ENCODE assay signal across 8 mouse cellular contexts in genomic region chr11:102318576-102319409, GRCm38 (mm10). TPM values are rescaled to one million over a fixed set of nuclear protein-coding genes. Genes with fewer than 3 reads are reported as not detected.
A peak's percentile ranks its signal among the peaks of the same experiment; 100 is the strongest.
DNase-seq lines count a peak whose midpoint lies in the region; ATAC-seq and TF ChIP-seq lines count a peak whose summit lies in the region.

No protein-coding gene starts in this region.

- ATAC-seq in heart, embryonic 13.5 days (ENCODE audit: extremely low read depth, insufficient number of reproducible peaks, low FRiP score, low TSS enrichment): 0 out of 2 replicates have a peak, but pooled peaks have one; percentile 5
- ATAC-seq in kidney, postnatal 0 days (replicated peaks; ENCODE audit: low FRiP score, low read depth): no peak
- peak; percentile 21; the same call in 1 of the 2 replicates for ATAC-seq in lung, embryonic 15.5 days (ENCODE audit: borderline replicate concordance, extremely low read depth, low FRiP score, low TSS enrichment)

- peak overlapping the region; percentile 99 for H3K27ac ChIP-seq in heart, embryonic 13.5 days (replicated peaks)
- peak overlapping the region; percentile 99 for H3K27ac ChIP-seq in kidney, postnatal 0 days
- H3K27ac ChIP-seq in lung, embryonic 15.5 days: peak overlapping the region; percentile 99

- TF ChIP-seq CTCF in kidney, postnatal 0 days (IDR thresholded peaks at IDR 0.05; ENCODE audit: low read depth): no peak

- H3K4me1 ChIP-seq in heart, embryonic 13.5 days: peaks cover 26% of the 10 kb centered on the region
- H3K4me1 ChIP-seq in kidney, postnatal 0 days (replicated peaks; ENCODE audit: insufficient read depth, low read length): 0 out of 2 replicates have a peak, but pooled peaks cover 3% of the 10 kb centered on the region
- H3K4me1 ChIP-seq in lung, embryonic 15.5 days: peaks cover 31% of the 10 kb centered on the region

- peak overlapping the region; percentile 100 for H3K9ac ChIP-seq in heart, embryonic 13.5 days
- H3K9ac ChIP-seq in kidney, postnatal 0 days (ENCODE audit: low read depth, low read length): peak overlapping the region; percentile 97
- H3K9ac ChIP-seq in lung, embryonic 15.5 days: peak overlapping the region; percentile 100

- H3K27me3 ChIP-seq in heart, embryonic 13.5 days (replicated peaks): 0 out of 2 replicates have a peak, but pooled peaks cover 8% of the 10 kb centered on the region
- H3K27me3 ChIP-seq in kidney, postnatal 0 days (ENCODE audit: insufficient read depth, low read length): no peaks in the 10 kb centered on the region
- no peaks in the 10 kb centered on the region for H3K27me3 ChIP-seq in lung, embryonic 15.5 days

- under 1% methylated on average over 81 of the region's 84 CpGs for WGBS in heart, embryonic 13.5 days
- under 1% methylated on average over 84 of the region's 84 CpGs for WGBS in kidney, postnatal 0 days
- under 1% methylated on average over 70 of the region's 84 CpGs for WGBS in lung, embryonic 15.5 days

- DNase-seq in ovary, postnatal 36 days (ENCODE audit: low spot score): peak; percentile 66
- no peak for DNase-seq in ovary, postnatal 10 days (ENCODE audit: low spot score)
- DNase-seq in cerebellum, postnatal 14 days: peak; percentile 66 to 70
- peak; percentile 60 for DNase-seq in kidney, postnatal 0 days (ENCODE audit: low spot score)
- peak; percentile 42 for DNase-seq in retina, adult 2 months (ENCODE audit: low read depth, low spot score)
- DNase-seq in urinary bladder, postnatal 14 days (ENCODE audit: low spot score): peak; percentile 60

- H3K4me2 ChIP-seq in heart, embryonic 13.5 days: peak overlapping the region; percentile 86
- peak overlapping the region; percentile 82 for H3K4me2 ChIP-seq in kidney, postnatal 0 days (ENCODE audit: low read length)
- peak overlapping the region; percentile 90 for H3K4me2 ChIP-seq in lung, embryonic 15.5 days

- H3K9me3 ChIP-seq in heart, embryonic 13.5 days: no peaks in the 10 kb centered on the region
- no peaks in the 10 kb centered on the region for H3K9me3 ChIP-seq in kidney, postnatal 0 days (replicated peaks; ENCODE audit: low read length)
- H3K9me3 ChIP-seq in lung, embryonic 15.5 days: no peaks in the 10 kb centered on the region

- peak overlapping the region; percentile 100 for H3K4me3 ChIP-seq in heart, embryonic 13.5 days
- peak overlapping the region; percentile 99 for H3K4me3 ChIP-seq in kidney, postnatal 0 days (replicated peaks; ENCODE audit: low read depth, low read length)
- peak overlapping the region; percentile 99 for H3K4me3 ChIP-seq in lung, embryonic 15.5 days

- peaks cover 20% of the 10 kb centered on the region for H3K36me3 ChIP-seq in heart, embryonic 13.5 days
- peaks cover 10% of the 10 kb centered on the region for H3K36me3 ChIP-seq in kidney, postnatal 0 days (ENCODE audit: insufficient read depth, low read length)
- H3K36me3 ChIP-seq in lung, embryonic 15.5 days: peaks cover 13% of the 10 kb centered on the region

RNA-seq across cellular contexts. Expression of gene Ubtf, which starts 0.7 kb away (rescaled TPM):
- polyA plus RNA-seq in heart, embryonic 13.5 days (2015; fragmentation: Nextera tagmentation; extraction: Ambion mirVana): 51.1 and 53.1 TPM in 2 replicates
- polyA plus RNA-seq in kidney, postnatal 0 days (2015; fragmentation: Nextera tagmentation; extraction: Ambion mirVana): 75.5 and 80.8 TPM in 2 replicates
- polyA plus RNA-seq in lung, embryonic 15.5 days (2015; fragmentation: Nextera tagmentation; extraction: Ambion mirVana): 83.5 and 86.1 TPM in 2 replicates

RNA-seq across cellular contexts. Expression of gene Atxn7l3, which starts 22.4 kb away (rescaled TPM):
- 8.5 and 9.2 TPM in 2 replicates for polyA plus RNA-seq in heart, embryonic 13.5 days (2015; fragmentation: Nextera tagmentation; extraction: Ambion mirVana)
- polyA plus RNA-seq in kidney, postnatal 0 days (2015; fragmentation: Nextera tagmentation; extraction: Ambion mirVana): 9.6 and 9.7 TPM in 2 replicates
- polyA plus RNA-seq in lung, embryonic 15.5 days (2015; fragmentation: Nextera tagmentation; extraction: Ambion mirVana): 13.3 and 13.6 TPM in 2 replicates

RNA-seq across cellular contexts. Expression of gene Tmub2, which starts 34.1 kb away (rescaled TPM):
- polyA plus RNA-seq in heart, embryonic 13.5 days (2015; fragmentation: Nextera tagmentation; extraction: Ambion mirVana): 36.8 and 41.2 TPM in 2 replicates
- 46.1 and 49.1 TPM in 2 replicates for polyA plus RNA-seq in kidney, postnatal 0 days (2015; fragmentation: Nextera tagmentation; extraction: Ambion mirVana)
- polyA plus RNA-seq in lung, embryonic 15.5 days (2015; fragmentation: Nextera tagmentation; extraction: Ambion mirVana): 48.7 and 51.4 TPM in 2 replicates

RNA-seq across cellular contexts. Expression of gene Slc4a1, which starts 47.2 kb away (rescaled TPM):
- 47.2 and 59.5 TPM in 2 replicates for polyA plus RNA-seq in heart, embryonic 13.5 days (2015; fragmentation: Nextera tagmentation; extraction: Ambion mirVana)
- 7.4 and 8.0 TPM in 2 replicates for polyA plus RNA-seq in kidney, postnatal 0 days (2015; fragmentation: Nextera tagmentation; extraction: Ambion mirVana)
- 10.1 and 14.0 TPM in 2 replicates for polyA plus RNA-seq in lung, embryonic 15.5 days (2015; fragmentation: Nextera tagmentation; extraction: Ambion mirVana)

RNA-seq across cellular contexts. Expression of gene Asb16, which starts 50.2 kb away (rescaled TPM):
- polyA plus RNA-seq in heart, embryonic 13.5 days (2015; fragmentation: Nextera tagmentation; extraction: Ambion mirVana): 0.09 TPM in 1 of 2 replicates, not detected in the other
- polyA plus RNA-seq in kidney, postnatal 0 days (2015; fragmentation: Nextera tagmentation; extraction: Ambion mirVana): 0.09 TPM in 1 of 2 replicates, not detected in the other
- 0.09 and 0.10 TPM in 2 replicates for polyA plus RNA-seq in lung, embryonic 15.5 days (2015; fragmentation: Nextera tagmentation; extraction: Ambion mirVana)
